Mouse (Mus musculus) kidney, postnatal 0 days (tissue): ENCODE data around the gene Pfn3. TPM values are rescaled to one million over a fixed set of nuclear protein-coding genes. Genes with fewer than 3 reads are reported as not detected.

ENCODE experiments used
- ATAC-seq: fragments of 200-750 bp; cut with Nextera tagmentation; replicated peaks from 2 replicates; pipeline ENCODE4 v1.8.0; 2017; ENCODE audit warnings: low read depth, moderate number of reproducible peaks, moderate TSS enrichment, moderate library complexity; ENCODE audit not compliant: low FRiP score
- DNase-seq: peaks from one replicate; pipeline ENCODE4 v3.0.0-alpha.2; 2016; ENCODE audit warnings: low spot score
- H3K27ac ChIP-seq: fragments of 300-500 bp; sonication (generic); 2 replicates; pipeline ENCODE4 v1.5.1; 2014; ENCODE audit warnings: mild to moderate bottlenecking
- H3K27me3 ChIP-seq: fragments of 300-500 bp; sonication (generic); 2 replicates; pipeline ENCODE4 v1.6.1; 2014; ENCODE audit warnings: low read length, mixed read lengths; ENCODE audit not compliant: insufficient read depth
- H3K36me3 ChIP-seq: fragments of 300-500 bp; sonication (generic); 2 replicates; pipeline ENCODE4 v1.6.1; 2014; ENCODE audit warnings: low read length, mixed read lengths; ENCODE audit not compliant: insufficient read depth
- H3K4me1 ChIP-seq: fragments of 300-500 bp; sonication (generic); replicated peaks from 2 replicates; pipeline ENCODE4 v1.6.1; 2014; ENCODE audit warnings: antibody characterized with exemption, low read length, mixed read lengths; ENCODE audit not compliant: insufficient read depth
- H3K4me2 ChIP-seq: fragments of 300-500 bp; sonication (generic); 2 replicates; pipeline ENCODE4 v1.6.1; 2014; ENCODE audit warnings: mild to moderate bottlenecking, low read length, moderate library complexity, mixed read lengths
- H3K4me3 ChIP-seq: fragments of 300-500 bp; sonication (generic); replicated peaks from 2 replicates; pipeline ENCODE4 v1.5.1; 2014; ENCODE audit warnings: low read depth, low read length
- H3K9ac ChIP-seq: fragments of 300-500 bp; sonication (generic); 2 replicates; pipeline ENCODE4 v1.6.1; 2014; ENCODE audit warnings: low read depth, low read length
- H3K9me3 ChIP-seq: fragments of 300-500 bp; sonication (generic); replicated peaks from 2 replicates; pipeline ENCODE4 v1.6.1; 2016; ENCODE audit warnings: low read length, inconsistent platforms, mixed read lengths
- CTCF ChIP-seq: IDR thresholded peaks from 2 replicates; pipeline ENCODE4 v1.5.1; 2016; ENCODE audit warnings: antibody characterized with exemption, low read depth, mild to moderate bottlenecking, moderate library complexity
- WGBS: fragments of 180-500 bp; shearing (Covaris S2); extraction: QIAGEN DNeasy Blood & Tissue Kit; methylation state at CpG from one replicate; pipeline ENCODE4 v1.1.7; 2014; 5-methylcytosine and 5-hydroxymethylcytosine counted together
- polyA plus RNA-seq: library from polyadenylated mRNA; unstranded; fragments of >200 nt; fragmentation: Nextera tagmentation; extraction: Ambion mirVana; gene quantifications from 2 replicates; pipeline ENCODE4 v1.2.1, GENCODE M21; 2015

Pfn3 gene
- not detected in 2 replicates for polyA plus RNA-seq

- H3K27me3 ChIP-seq, result peaks cover 5% of the 10 kb centered on the region
- H3K9me3 ChIP-seq, result no peaks in the 10 kb centered on the region
- no peak within 1 kb of the TSS for H3K27ac ChIP-seq
- 0 out of 2 replicates have a peak within 1 kb of the TSS, but pooled peaks have one; percentile 31 for H3K9ac ChIP-seq
- no peaks in the 10 kb centered on the region for H3K36me3 ChIP-seq
- ATAC-seq (peak; percentile 56), DNase-seq (peak; percentile 75)
- no peak for TF ChIP-seq CTCF
- 0 out of 2 replicates have a peak, but pooled peaks cover 7% of the 10 kb centered on the region for H3K4me1 ChIP-seq
- H3K4me3 ChIP-seq, result peak within 1 kb of the TSS; percentile 21; the same call in 1 of the 2 replicates
- peak within 1 kb of the TSS; percentile 50 for H3K4me2 ChIP-seq
- WGBS, result 14% methylated on average over 41 of the region's 41 CpGs
Measured at GRCm38 (mm10) chr13:55414743-55415380, at the start of gene Pfn3. Gene Pfn3, minus strand, starts transcription at chr13:55415232.

GRCm38 (mm10) chr13:55464027-55464884 is 49.2 kb upstream of the Pfn3 start, which contains the start of gene Prr7:
Gene Prr7, plus strand, starts transcription at chr13:55464267.
- peaks cover 15% of the 10 kb centered on the region for H3K36me3 ChIP-seq
- H3K4me1 ChIP-seq, result peaks cover 12% of the 10 kb centered on the region; the same call in 1 of the 2 replicates
- WGBS, result under 1% methylated on average over 75 of the region's 84 CpGs
- H3K9me3 ChIP-seq, result no peaks in the 10 kb centered on the region
- H3K27me3 ChIP-seq, result no peaks in the 10 kb centered on the region
- H3K4me2 ChIP-seq, result peak within 1 kb of the TSS; percentile 98
- ATAC-seq (peak; percentile 59), DNase-seq (peak; percentile 49)
- H3K27ac ChIP-seq, result no peak within 1 kb of the TSS
- peak within 1 kb of the TSS; percentile 59 for H3K4me3 ChIP-seq
- no peak for TF ChIP-seq CTCF
- H3K9ac ChIP-seq, result peak within 1 kb of the TSS; percentile 70

GRCm38 (mm10) chr13:55463399-55464026 is 48.5 kb upstream of the Pfn3 start:
- no peak overlapping the region for H3K27ac ChIP-seq
- no peaks in the 10 kb centered on the region for H3K9me3 ChIP-seq
- H3K9ac ChIP-seq, result peak overlapping the region; percentile 70
- H3K4me2 ChIP-seq, result peak overlapping the region; percentile 98
- 9% methylated on average over 14 of the region's 14 CpGs for WGBS
- H3K4me1 ChIP-seq, result peaks cover 12% of the 10 kb centered on the region; the same call in 1 of the 2 replicates
- H3K36me3 ChIP-seq, result peaks cover 22% of the 10 kb centered on the region
- DNase-seq, result no peak
- ATAC-seq, result peak; percentile 1; the same call in 1 of the 2 replicates
- H3K27me3 ChIP-seq, result no peaks in the 10 kb centered on the region
- H3K4me3 ChIP-seq, result peak overlapping the region; percentile 59
- TF ChIP-seq CTCF, result no peak

GRCm38 (mm10) chr13:55462965-55463364 is 47.9 kb upstream of the Pfn3 start:
- no peak overlapping the region for H3K27ac ChIP-seq
- H3K4me1 ChIP-seq, result peaks cover 12% of the 10 kb centered on the region; the same call in 1 of the 2 replicates

GRCm38 (mm10) chr13:55451785-55452549 is 36.9 kb upstream of the Pfn3 start:
- DNase-seq, result no peak
- 90% methylated on average over 16 of the region's 16 CpGs for WGBS
- no peaks in the 10 kb centered on the region for H3K4me1 ChIP-seq
- no peaks in the 10 kb centered on the region for H3K9me3 ChIP-seq
- H3K4me2 ChIP-seq, result no peak overlapping the region
- no peaks in the 10 kb centered on the region for H3K27me3 ChIP-seq
- no peak for TF ChIP-seq CTCF
- ATAC-seq, result no peak
- peaks cover 52% of the 10 kb centered on the region for H3K36me3 ChIP-seq
- H3K27ac ChIP-seq, result no peak overlapping the region
- H3K9ac ChIP-seq, result no peak overlapping the region
- no peak overlapping the region for H3K4me3 ChIP-seq

More at GRCm38 (mm10) chr13:55462965-55463364, 47.9 kb upstream of the Pfn3 start:
- 45% methylated on average over 2 of the region's 2 CpGs for WGBS
- Histone ChIP-seq H3K4me3 (no peak overlapping the region), H3K4me2 (no peak overlapping the region), H3K36me3 (peaks cover 26% of the 10 kb centered on the region), H3K27me3 (no peaks in the 10 kb centered on the region), H3K9me3 (no peaks in the 10 kb centered on the region), H3K9ac (no peak overlapping the region)
- DNase-seq (no peak), ATAC-seq (no peak)
- TF ChIP-seq CTCF, result no peak
